8 mouse cellular contexts compared by ENCODE assay signal in the genomic region with DNA sequence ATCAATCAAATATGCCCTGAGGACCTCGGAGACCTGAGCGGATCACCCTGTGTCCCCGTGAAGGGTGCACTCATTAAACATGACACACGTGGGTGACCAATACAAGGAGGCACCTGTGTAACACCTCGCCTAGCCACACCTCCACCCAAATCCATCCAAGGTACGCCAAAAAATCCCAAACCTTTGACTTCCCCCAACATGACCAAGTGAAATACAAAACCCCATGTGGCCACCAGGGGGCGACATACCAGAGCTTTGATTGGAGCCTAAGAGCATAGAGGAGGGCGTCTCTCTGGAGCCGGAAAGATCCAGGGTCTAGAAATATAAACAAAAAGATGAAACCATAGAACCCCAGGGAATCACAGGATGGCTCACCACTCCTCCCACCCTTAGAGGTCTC.
DNase-seq lines count a peak whose midpoint lies in the region; ATAC-seq lines count a peak whose summit lies in the region.

No protein-coding gene starts in this region.

- ATAC-seq in heart, embryonic 16.5 days (replicated peaks; ENCODE audit: extremely low read depth, insufficient read depth, low FRiP score), result peak; percentile 20; the same call in 1 of the 2 replicates
- peak; percentile 35; the same call in 1 of the 2 replicates for ATAC-seq in megakaryocyte progenitor cell, adult 5-6 weeks (replicated peaks; ENCODE audit: poor library complexity)

- no peak overlapping the region for H3K4me2 ChIP-seq in heart, embryonic 16.5 days (ENCODE audit: low read depth, low read length)

- H3K9me3 ChIP-seq in heart, embryonic 16.5 days (replicated peaks; ENCODE audit: control insufficient read depth, low read length), result no peaks in the 10 kb centered on the region

- peak; percentile 54 to 74 for DNase-seq in left cerebral cortex, adult 18-20 months (ENCODE audit: low spot score in 2 of 2)
- no peak for DNase-seq in left cerebral cortex, postnatal 36 days (ENCODE audit: low spot score in 2 of 2)
- DNase-seq in T-cell, adult 2 months (ENCODE audit: low spot score), result peak; percentile 64
- peak; percentile 53 to 68 for DNase-seq in cerebellum, postnatal 4 days (ENCODE audit: low spot score in 2 of 2)
- peak; percentile 25 for DNase-seq in large intestine, adult 2 months (ENCODE audit: low read depth, low spot score)
- DNase-seq in spleen, postnatal 14 days (ENCODE audit: low spot score in 2 of 2), result peak; percentile 37 to 65

- H3K4me3 ChIP-seq in heart, embryonic 16.5 days (ENCODE audit: low read length), result no peak overlapping the region

- peaks cover 51% of the 10 kb centered on the region for H3K36me3 ChIP-seq in heart, embryonic 16.5 days (ENCODE audit: control insufficient read depth, insufficient read depth)

- 64% methylated on average over 9 of the region's 9 CpGs for WGBS in heart, embryonic 16.5 days
- WGBS in large intestine, adult 2 months, result 59% methylated on average over 9 of the region's 9 CpGs

- no peak overlapping the region for H3K9ac ChIP-seq in heart, embryonic 16.5 days (ENCODE audit: low read length)

- H3K27me3 ChIP-seq in heart, embryonic 16.5 days (ENCODE audit: control insufficient read depth, insufficient read depth, low read length), result no peaks in the 10 kb centered on the region

- H3K4me1 ChIP-seq in heart, embryonic 16.5 days (ENCODE audit: control insufficient read depth, insufficient read depth, low read length), result peaks cover 15% of the 10 kb centered on the region

- H3K27ac ChIP-seq in heart, embryonic 16.5 days (ENCODE audit: low read length), result no peak overlapping the region

- intact Hi-C loops in left cerebral cortex, postnatal 36 days (cut with DNase I), result no loop called here

Comparison
In these comparisons a context has a peak if more than half of its experiments do, and no peak if none do; other contexts are left out.
1. DNase-seq: peak in left cerebral cortex, adult 18-20 months (2 of 2), T-cell, adult 2 months (single experiment), cerebellum, postnatal 4 days (2 of 2), large intestine, adult 2 months (single experiment) and spleen, postnatal 14 days (2 of 2); none in left cerebral cortex, postnatal 36 days (0 of 2).